Mouse (Mus musculus) liver, adult 2 months (tissue): ENCODE measurements around the gene 4930596D02Rik. TPM values are rescaled to one million over a fixed set of nuclear protein-coding genes. Genes with fewer than 3 reads are reported as not detected.

ENCODE experiments used
- DNase-seq: peaks from one replicate; pipeline ENCODE4 v3.0.0-alpha.2; 2011; ENCODE audit warnings: low read depth, low spot score; ENCODE audit errors: extremely low read depth
- H3K27ac ChIP-seq: fragments of 200-500 bp; replicated peaks from 2 replicates; pipeline ENCODE4 v1.5.1; 2012; ENCODE audit warnings: low read depth, mild to moderate bottlenecking, control low read depth, inconsistent platforms, low read length; ENCODE audit not compliant: insufficient read depth
- H3K27me3 ChIP-seq: fragments of 200-500 bp; 2 replicates; pipeline ENCODE4 v1.6.1; 2012; ENCODE audit warnings: mild to moderate bottlenecking, moderate library complexity, low read length, inconsistent platforms; ENCODE audit not compliant: control insufficient read depth, insufficient read depth
- H3K36me3 ChIP-seq: fragments of 200-500 bp; 2 replicates; pipeline ENCODE4 v1.6.1; 2012; ENCODE audit warnings: low read length, inconsistent platforms; ENCODE audit not compliant: control insufficient read depth, insufficient read depth
- H3K4me1 ChIP-seq: fragments of 200-500 bp; 2 replicates; pipeline ENCODE4 v1.6.1; 2011; ENCODE audit warnings: low read length; ENCODE audit not compliant: control insufficient read depth, insufficient read depth
- H3K4me3 ChIP-seq: fragments of 200-500 bp; 2 replicates; pipeline ENCODE4 v1.5.1; 2011; ENCODE audit warnings: low read depth, mild to moderate bottlenecking, control low read depth, low read length, moderate library complexity; ENCODE audit not compliant: insufficient read depth
- H3K79me2 ChIP-seq: fragments of 200-500 bp; 2 replicates; pipeline ENCODE4 v1.6.1; 2012; ENCODE audit warnings: inconsistent platforms, mild to moderate bottlenecking, low read length, moderate library complexity; ENCODE audit not compliant: control insufficient read depth, insufficient read depth
- H3K9ac ChIP-seq: fragments of 200-500 bp; 2 replicates; pipeline ENCODE4 v1.6.1; 2012; ENCODE audit warnings: low read depth, mild to moderate bottlenecking, control low read depth, inconsistent platforms, low read length
- CTCF ChIP-seq: fragments of 200-500 bp; IDR thresholded peaks from 2 replicates; pipeline ENCODE4 v1.5.1; 2011; ENCODE audit warnings: low read depth, low read length, control low read depth
- POLR2A ChIP-seq: fragments of 200-500 bp; IDR thresholded peaks from 2 replicates; pipeline ENCODE4 v1.6.1; 2011; ENCODE audit warnings: low read length, control low read depth; ENCODE audit not compliant: insufficient read depth; ENCODE audit errors: extremely low read depth
- WGBS: fragments of 180-500 bp; shearing (Covaris S2); methylation state at CpG from one replicate; pipeline ENCODE4 v1.1.7; 2018; 5-methylcytosine and 5-hydroxymethylcytosine counted together
- polyA plus RNA-seq: library from polyadenylated mRNA; depleted of rRNA; stranded (reverse); fragments of >200 nt; gene quantifications from 2 replicates; pipeline ENCODE4 v1.2.3, GENCODE M21; 2012; rRNA removed
- total RNA-seq: library from RNA; depleted of rRNA; stranded (reverse); fragments of >200 nt; gene quantifications from 2 replicates; pipeline ENCODE4 v1.2.3, GENCODE M21; 2014; rRNA removed

4930596D02Rik gene
- total RNA-seq (not detected in 2 replicates), polyA plus RNA-seq (not detected in 2 replicates)

DNA sequence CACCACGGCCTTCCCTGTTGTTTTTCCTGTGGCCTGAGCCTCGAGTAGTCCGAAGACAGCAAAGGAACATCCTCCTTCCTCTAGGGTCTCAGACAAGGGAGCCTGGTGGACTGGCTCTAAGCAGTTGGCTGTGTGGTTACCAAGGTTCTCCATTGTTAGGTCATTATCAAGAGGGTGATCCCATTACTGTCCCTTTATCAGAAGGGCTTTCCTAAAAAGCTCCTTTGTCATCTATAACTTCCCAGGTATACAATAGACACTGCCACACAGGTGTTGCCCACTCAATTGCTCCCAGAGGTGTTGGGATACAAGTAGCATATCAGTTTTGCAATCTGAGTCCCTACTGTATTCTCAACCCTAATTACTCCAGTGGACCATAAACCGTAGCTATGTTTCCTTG, at the start of gene 4930596D02Rik:
4930596D02Rik (minus strand) TSS at position 101 of the 400 bp plus-strand sequence.
- no peak for DNase-seq
- 51% methylated on average over 4 of the region's 4 CpGs for WGBS
- Histone ChIP-seq H3K27ac (no peak within 1 kb of the TSS), H3K4me1 (no peaks in the 10 kb centered on the region), H3K36me3 (no peaks in the 10 kb centered on the region), H3K9ac (no peak within 1 kb of the TSS), H3K4me3 (no peak within 1 kb of the TSS), H3K27me3 (no peaks in the 10 kb centered on the region), H3K79me2 (no peaks in the 10 kb centered on the region)
- TF ChIP-seq POLR2A: no peak
- TF ChIP-seq CTCF: no peak

DNA sequence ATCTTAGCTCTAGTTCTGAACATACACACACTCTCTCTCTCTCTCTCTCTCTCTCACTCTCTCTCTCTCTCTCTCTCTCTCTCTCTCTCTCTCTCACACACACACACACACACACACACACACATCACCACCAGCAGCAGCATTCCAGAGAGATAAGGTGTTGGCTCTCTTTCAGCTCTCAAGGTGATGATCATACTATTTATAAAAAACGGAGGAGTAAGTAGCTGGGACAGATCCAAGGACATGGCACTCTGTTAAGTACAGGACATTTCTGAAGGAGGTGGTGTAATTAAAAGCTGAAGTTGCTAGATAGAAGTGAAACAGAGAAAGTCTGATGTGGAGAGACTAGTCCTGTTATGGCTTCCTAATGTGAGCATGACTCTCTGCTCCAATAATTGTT, 41.5 kb upstream of the 4930596D02Rik start:
- no peak overlapping the region for H3K27ac ChIP-seq
- no peaks in the 10 kb centered on the region for H3K79me2 ChIP-seq
- H3K9ac ChIP-seq: no peak overlapping the region
- no peak overlapping the region for H3K4me3 ChIP-seq
- H3K4me1 ChIP-seq: no peaks in the 10 kb centered on the region
- TF ChIP-seq CTCF (no peak), POLR2A (no peak)
- DNase-seq: no peak
- WGBS: 61% methylated on average over 1 of the region's 1 CpGs
- H3K27me3 ChIP-seq: no peaks in the 10 kb centered on the region
- no peaks in the 10 kb centered on the region for H3K36me3 ChIP-seq

DNA sequence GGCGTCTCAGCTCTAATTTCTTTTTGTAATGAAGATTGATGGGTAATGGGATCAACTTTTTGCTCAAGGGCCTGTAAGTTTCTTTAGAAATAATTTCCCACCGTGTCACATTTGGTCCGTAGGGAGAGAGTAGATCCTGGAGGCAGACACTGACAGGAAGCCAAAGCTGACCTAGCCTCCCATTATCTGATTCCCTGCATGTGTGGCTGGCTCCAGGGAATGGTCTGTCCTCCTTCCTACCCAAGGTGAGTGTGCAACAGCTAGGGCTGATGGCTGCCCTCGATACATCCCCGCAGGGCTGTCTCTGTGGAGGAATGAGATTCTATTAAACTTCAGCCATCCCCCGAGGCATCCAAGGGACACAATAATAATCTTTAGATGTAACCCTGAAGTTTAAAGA, 33.5 kb upstream of the 4930596D02Rik start:
- Histone ChIP-seq H3K79me2 (no peaks in the 10 kb centered on the region), H3K27ac (no peak overlapping the region), H3K4me1 (no peaks in the 10 kb centered on the region), H3K4me3 (no peak overlapping the region), H3K27me3 (no peaks in the 10 kb centered on the region), H3K9ac (no peak overlapping the region), H3K36me3 (no peaks in the 10 kb centered on the region)
- 86% methylated on average over 6 of the region's 6 CpGs for WGBS
- no peak for DNase-seq
- no peak for TF ChIP-seq POLR2A
- no peak for TF ChIP-seq CTCF

DNA sequence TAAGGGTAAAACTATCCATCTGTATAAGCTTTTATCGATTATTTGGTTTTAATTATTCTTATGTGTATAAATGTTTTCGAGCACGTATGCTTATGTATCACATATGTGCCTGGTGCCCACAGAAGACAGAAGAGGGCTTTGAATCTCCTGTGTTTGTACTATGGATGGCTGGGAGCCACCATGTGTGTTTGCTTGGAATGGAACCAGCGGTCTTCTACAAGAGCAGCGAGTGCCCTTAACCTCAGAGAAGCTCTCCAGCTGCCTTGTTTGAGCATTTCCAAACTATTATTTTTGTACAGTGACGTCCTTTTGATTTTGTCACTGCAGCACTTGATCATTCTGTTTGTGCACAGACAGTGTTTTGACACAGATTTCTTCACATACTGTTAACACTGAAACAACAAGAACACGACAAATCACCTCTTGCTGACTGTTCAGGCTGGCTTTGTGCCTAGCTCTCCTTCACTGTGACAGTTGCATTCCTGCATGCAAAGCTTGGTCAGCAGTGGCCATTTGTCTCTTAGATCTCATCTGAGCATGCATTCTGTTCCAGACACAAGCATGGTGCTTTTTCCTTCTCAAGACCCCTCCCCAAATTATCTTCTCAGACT, 30.4 kb upstream of the 4930596D02Rik start:
- Histone ChIP-seq H3K4me1 (no peaks in the 10 kb centered on the region), H3K27me3 (no peaks in the 10 kb centered on the region), H3K27ac (no peak overlapping the region), H3K36me3 (no peaks in the 10 kb centered on the region), H3K9ac (no peak overlapping the region), H3K79me2 (no peaks in the 10 kb centered on the region), H3K4me3 (no peak overlapping the region)
- TF ChIP-seq CTCF: no peak
- TF ChIP-seq POLR2A: no peak
- WGBS: 71% methylated on average over 7 of the region's 7 CpGs
- DNase-seq: peak; percentile 60

DNA sequence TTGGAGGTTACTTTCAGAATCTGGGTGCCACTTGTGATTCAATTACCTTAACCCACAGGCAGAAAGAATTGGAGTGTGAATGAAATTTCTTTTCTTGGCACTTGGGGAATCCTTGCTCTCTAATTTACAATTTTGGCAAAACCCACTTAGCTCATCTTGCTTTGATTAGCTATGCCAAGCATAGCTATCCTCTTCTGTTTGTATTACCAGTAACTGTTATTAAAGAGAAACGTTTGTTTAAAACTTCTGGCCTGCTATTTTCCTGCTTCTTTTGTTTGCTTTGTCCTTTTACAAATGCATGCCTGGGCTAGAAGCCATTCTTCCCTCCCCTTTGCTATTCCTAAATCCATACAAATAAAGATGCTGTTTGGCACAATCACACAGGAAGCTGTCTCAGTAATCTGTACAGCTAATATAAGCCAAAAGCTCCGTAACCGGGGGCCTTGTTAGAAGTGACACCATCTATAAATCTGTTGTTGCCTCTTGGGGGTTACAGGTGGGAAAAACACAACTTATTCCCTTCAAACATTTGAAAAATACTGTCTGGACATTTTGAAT, 19.0 kb downstream of the 4930596D02Rik start:
- no peak overlapping the region for H3K4me3 ChIP-seq
- H3K36me3 ChIP-seq: no peaks in the 10 kb centered on the region
- H3K9ac ChIP-seq: no peak overlapping the region
- H3K79me2 ChIP-seq: no peaks in the 10 kb centered on the region
- no peaks in the 10 kb centered on the region for H3K4me1 ChIP-seq
- no peak overlapping the region for H3K27ac ChIP-seq
- H3K27me3 ChIP-seq: no peaks in the 10 kb centered on the region
- 64% methylated on average over 3 of the region's 3 CpGs for WGBS
- DNase-seq: no peak
- no peak for TF ChIP-seq CTCF
- TF ChIP-seq POLR2A: no peak

DNA sequence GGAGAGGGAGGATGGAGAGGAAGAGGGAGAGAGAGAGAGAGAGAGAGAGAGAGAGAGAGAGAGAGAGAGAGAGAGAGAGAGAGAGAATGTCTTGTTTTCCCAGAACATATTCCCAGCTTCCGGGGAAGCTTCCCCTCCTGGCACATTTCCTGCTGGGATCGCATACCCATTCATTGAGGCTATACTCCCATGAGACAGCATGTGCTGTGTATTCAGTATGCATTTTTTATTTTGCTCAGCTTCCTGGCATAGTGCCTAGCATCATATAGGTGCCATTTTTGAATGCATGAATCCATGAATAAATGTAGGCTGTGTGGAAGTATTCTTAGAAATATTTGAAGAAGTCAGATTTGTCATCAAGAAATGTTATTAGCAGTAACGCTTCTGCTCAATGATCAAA, 31.7 kb downstream of the 4930596D02Rik start:
- Histone ChIP-seq H3K79me2 (no peaks in the 10 kb centered on the region), H3K27me3 (no peaks in the 10 kb centered on the region), H3K9ac (no peak overlapping the region), H3K36me3 (no peaks in the 10 kb centered on the region), H3K4me1 (no peaks in the 10 kb centered on the region), H3K4me3 (no peak overlapping the region), H3K27ac (no peak overlapping the region)
- no peak for TF ChIP-seq CTCF
- no peak for TF ChIP-seq POLR2A
- WGBS: 91% methylated on average over 3 of the region's 3 CpGs
- DNase-seq: no peak
